Mouse (Mus musculus) liver, postnatal 0 days (tissue): ENCODE results near the gene Ros1.

Source experiments
- CTCF ChIP-seq: sonication (generic); IDR thresholded peaks from 2 replicates; pipeline ENCODE4 v1.5.1; 2016; ENCODE audit warnings: antibody characterized with exemption, low read depth
- EP300 ChIP-seq: IDR thresholded peaks from 2 replicates; pipeline ENCODE4 v1.6.1; 2016; ENCODE audit warnings: antibody characterized with exemption, low read depth, mild to moderate bottlenecking

GRCm38 (mm10) chr10:52039392-52039791 is 155.7 kb downstream of the Ros1 start:
- no peak for TF ChIP-seq CTCF
- no peak for TF ChIP-seq EP300
